Mouse (Mus musculus) bone marrow, adult 2 months (tissue): ENCODE measurements around the gene Cyfip2.

Source experiments
- CTCF ChIP-seq: fragments of 200-500 bp; IDR thresholded peaks from 2 replicates; pipeline ENCODE4 v1.5.1; 2011; ENCODE audit warnings: low read length, control low read depth; ENCODE audit not compliant: control insufficient read depth, insufficient read depth
- POLR2A ChIP-seq: fragments of 200-500 bp; IDR thresholded peaks from 2 replicates; pipeline ENCODE4 v1.6.1; 2011; ENCODE audit warnings: low read depth, mild to moderate bottlenecking, control low read depth, low read length, borderline replicate concordance; ENCODE audit not compliant: control insufficient read depth

DNA sequence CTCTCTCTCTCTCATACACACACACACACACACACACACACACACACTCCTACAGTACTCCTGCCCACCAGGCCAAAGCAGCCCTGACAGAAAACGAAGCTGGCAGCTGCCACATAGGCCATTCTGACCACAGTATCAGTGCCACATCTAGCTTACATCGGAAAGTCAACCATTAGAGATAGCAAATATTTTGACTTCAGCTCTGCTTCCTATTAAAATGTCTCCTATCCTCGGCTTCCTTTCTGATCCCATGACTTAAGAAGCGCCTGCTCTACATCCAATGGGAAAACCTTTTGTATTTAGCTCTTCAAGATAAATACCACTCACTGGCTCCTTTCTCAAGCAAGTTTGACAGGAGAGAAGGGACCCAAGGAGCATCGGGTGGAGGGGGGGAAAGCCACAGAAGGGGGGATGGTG, 2.0 kb downstream of the Cyfip2 start:
- no peak for TF ChIP-seq CTCF
- TF ChIP-seq POLR2A, result no peak
